Mouse (Mus musculus): ENCODE results near the gene Ugt1a7c. TPM values are rescaled to one million over a fixed set of nuclear protein-coding genes. Genes with fewer than 3 reads are reported as not detected.
A peak's percentile ranks its signal among the peaks of the same experiment; 100 is the strongest.

The Ugt1a7c gene
- polyA plus RNA-seq, 1 experiment from 2014 or later = 1.2 TPM

GRCm38 (mm10) chr1:88230421-88230820, 135.6 kb downstream of the Ugt1a7c start:
- H3K4me1 ChIP-seq = no peaks in the 10 kb centered on the region
- ATAC-seq (replicated peaks) = no peak
- H3K27ac ChIP-seq = no peak overlapping the region
- H3K9me3 ChIP-seq = peaks cover 98% of the 10 kb centered on the region
- H3K4me3 ChIP-seq = no peak overlapping the region
- no peak overlapping the region for H3K9ac ChIP-seq
- H3K27me3 ChIP-seq (replicated peaks) = no peaks in the 10 kb centered on the region
- WGBS = 74% methylated on average over 7 of the region's 7 CpGs
- H3K4me2 ChIP-seq = no peak overlapping the region
- no peaks in the 10 kb centered on the region for H3K36me3 ChIP-seq (replicated peaks)

- H3K9ac ChIP-seq = no peak overlapping the region
- WGBS = 75% methylated on average over 6 of the region's 6 CpGs
- no peak overlapping the region for H3K27ac ChIP-seq
- no peak for ATAC-seq (replicated peaks)
- no peaks in the 10 kb centered on the region for H3K27me3 ChIP-seq (replicated peaks)
- H3K4me2 ChIP-seq = no peak overlapping the region
- no peaks in the 10 kb centered on the region for H3K36me3 ChIP-seq (replicated peaks)
- H3K4me1 ChIP-seq = no peaks in the 10 kb centered on the region
- H3K9me3 ChIP-seq = peaks cover 97% of the 10 kb centered on the region
- no peak overlapping the region for H3K4me3 ChIP-seq
Measured at GRCm38 (mm10) chr1:88230981-88231802, 136.3 kb downstream of the Ugt1a7c start.

GRCm38 (mm10) chr1:88231803-88232499, 137.1 kb downstream of the Ugt1a7c start:
- Histone ChIP-seq H3K9ac (no peak overlapping the region), H3K27ac (no peak overlapping the region), H3K4me2 (no peak overlapping the region), H3K36me3 (replicated peaks) (no peaks in the 10 kb centered on the region), H3K9me3 (peaks cover 94% of the 10 kb centered on the region), H3K4me1 (no peaks in the 10 kb centered on the region), H3K4me3 (no peak overlapping the region), H3K27me3 (replicated peaks) (no peaks in the 10 kb centered on the region)
- ATAC-seq (replicated peaks) = no peak
- 68% methylated on average over 7 of the region's 7 CpGs for WGBS

- no peak overlapping the region for H3K27ac ChIP-seq
- ATAC-seq (replicated peaks) = no peak
- 61% methylated on average over 3 of the region's 3 CpGs for WGBS
- H3K36me3 ChIP-seq (replicated peaks) = no peaks in the 10 kb centered on the region
- H3K4me3 ChIP-seq = no peak overlapping the region
- H3K27me3 ChIP-seq (replicated peaks) = no peaks in the 10 kb centered on the region
- H3K9ac ChIP-seq = no peak overlapping the region
- no peak overlapping the region for H3K4me2 ChIP-seq
- H3K9me3 ChIP-seq = peaks cover 93% of the 10 kb centered on the region
- H3K4me1 ChIP-seq = no peaks in the 10 kb centered on the region
Measured at GRCm38 (mm10) chr1:88232664-88233380, 138.0 kb downstream of the Ugt1a7c start.

- no peak overlapping the region for H3K9ac ChIP-seq
- no peaks in the 10 kb centered on the region for H3K4me1 ChIP-seq
- 68% methylated on average over 14 of the region's 14 CpGs for WGBS
- no peaks in the 10 kb centered on the region for H3K36me3 ChIP-seq (replicated peaks)
- H3K27me3 ChIP-seq (replicated peaks) = no peaks in the 10 kb centered on the region
- no peak overlapping the region for H3K27ac ChIP-seq
- no peak overlapping the region for H3K4me3 ChIP-seq
- peaks cover 93% of the 10 kb centered on the region for H3K9me3 ChIP-seq
- H3K4me2 ChIP-seq = no peak overlapping the region
- no peak for ATAC-seq (replicated peaks)
Measured at GRCm38 (mm10) chr1:88233421-88234247, 138.8 kb downstream of the Ugt1a7c start.

- Histone ChIP-seq H3K27me3 (replicated peaks) (no peaks in the 10 kb centered on the region), H3K9ac (no peak overlapping the region), H3K4me2 (no peak overlapping the region), H3K4me1 (no peaks in the 10 kb centered on the region), H3K4me3 (no peak overlapping the region), H3K27ac (no peak overlapping the region), H3K36me3 (replicated peaks) (no peaks in the 10 kb centered on the region), H3K9me3 (peaks cover 93% of the 10 kb centered on the region)
- ATAC-seq (replicated peaks) = no peak
- 66% methylated on average over 4 of the region's 4 CpGs for WGBS
Measured at GRCm38 (mm10) chr1:88234248-88234610, 139.4 kb downstream of the Ugt1a7c start.

GRCm38 (mm10) chr1:88234646-88235045, 139.8 kb downstream of the Ugt1a7c start:
- no peaks in the 10 kb centered on the region for H3K36me3 ChIP-seq (replicated peaks)
- H3K4me1 ChIP-seq = no peaks in the 10 kb centered on the region
- WGBS = 45% methylated on average over 5 of the region's 5 CpGs
- H3K27me3 ChIP-seq (replicated peaks) = no peaks in the 10 kb centered on the region
- ATAC-seq (replicated peaks) = no peak
- H3K27ac ChIP-seq = no peak overlapping the region
- peaks cover 93% of the 10 kb centered on the region for H3K9me3 ChIP-seq
- no peak overlapping the region for H3K9ac ChIP-seq
- H3K4me2 ChIP-seq = no peak overlapping the region
- no peak overlapping the region for H3K4me3 ChIP-seq

GRCm38 (mm10) chr1:88235046-88235893, 140.4 kb downstream of the Ugt1a7c start:
- no peak overlapping the region for H3K9ac ChIP-seq
- no peak overlapping the region for H3K4me2 ChIP-seq
- peaks cover 93% of the 10 kb centered on the region for H3K9me3 ChIP-seq
- ATAC-seq (replicated peaks) = 0 out of 2 replicates have a peak, but pooled peaks have one; percentile 10
- WGBS = 65% methylated on average over 11 of the region's 11 CpGs
- no peaks in the 10 kb centered on the region for H3K36me3 ChIP-seq (replicated peaks)
- no peak overlapping the region for H3K4me3 ChIP-seq
- H3K27me3 ChIP-seq (replicated peaks) = no peaks in the 10 kb centered on the region
- no peaks in the 10 kb centered on the region for H3K4me1 ChIP-seq
- no peak overlapping the region for H3K27ac ChIP-seq

GRCm38 (mm10) chr1:88235894-88236415, 141.1 kb downstream of the Ugt1a7c start:
- no peak overlapping the region for H3K27ac ChIP-seq
- no peak for ATAC-seq (replicated peaks)
- no peak overlapping the region for H3K9ac ChIP-seq
- no peak overlapping the region for H3K4me2 ChIP-seq
- H3K4me3 ChIP-seq = no peak overlapping the region
- no peaks in the 10 kb centered on the region for H3K27me3 ChIP-seq (replicated peaks)
- WGBS = 62% methylated on average over 4 of the region's 4 CpGs
- H3K36me3 ChIP-seq (replicated peaks) = no peaks in the 10 kb centered on the region
- peaks cover 94% of the 10 kb centered on the region for H3K9me3 ChIP-seq
- no peaks in the 10 kb centered on the region for H3K4me1 ChIP-seq

- no peak for ATAC-seq (replicated peaks)
- Histone ChIP-seq H3K4me2 (no peak overlapping the region), H3K9ac (no peak overlapping the region), H3K4me3 (no peak overlapping the region), H3K36me3 (replicated peaks) (no peaks in the 10 kb centered on the region), H3K27ac (no peak overlapping the region), H3K27me3 (replicated peaks) (no peaks in the 10 kb centered on the region), H3K4me1 (no peaks in the 10 kb centered on the region), H3K9me3 (peaks cover 93% of the 10 kb centered on the region)
- 84% methylated on average over 5 of the region's 5 CpGs for WGBS
Measured at GRCm38 (mm10) chr1:88237311-88237710, 142.4 kb downstream of the Ugt1a7c start.

GRCm38 (mm10) chr1:88238771-88239170, 143.9 kb downstream of the Ugt1a7c start:
- H3K9me3 ChIP-seq = peaks cover 91% of the 10 kb centered on the region
- no peak overlapping the region for H3K4me2 ChIP-seq
- no peak for ATAC-seq (replicated peaks)
- no peak overlapping the region for H3K4me3 ChIP-seq
- no peaks in the 10 kb centered on the region for H3K36me3 ChIP-seq (replicated peaks)
- H3K27ac ChIP-seq = no peak overlapping the region
- H3K9ac ChIP-seq = no peak overlapping the region
- no peaks in the 10 kb centered on the region for H3K27me3 ChIP-seq (replicated peaks)
- no peaks in the 10 kb centered on the region for H3K4me1 ChIP-seq
- 77% methylated on average over 6 of the region's 6 CpGs for WGBS
